Mouse (Mus musculus) adrenal gland, adult 18-20 months (tissue): Measurements from ENCODE around the gene Eif2ak3. TPM values are rescaled to one million over a fixed set of nuclear protein-coding genes. Genes with fewer than 3 reads are reported as not detected.

Experiments used
- DNase-seq, 2 experiments: peaks; one replicate each; pipeline ENCODE4 v3.0.0; 2021 to 2022; ENCODE audit warnings: low spot score in 2 of 2
- total RNA-seq, 2 experiments: library from RNA; stranded (reverse); gene quantifications; 1 replicate in 1 of 2; 2 replicates in 1 of 2; pipeline ENCODE4 v1.2.3; 2021

Eif2ak3 gene
- total RNA-seq, 2 experiments from 2014 or later, result 17.2 to 17.4 TPM

- DNase-seq, result no peak
Measured at GRCm38 (mm10) chr6:70830552-70830951, 13.8 kb upstream of the Eif2ak3 start.

- no peak for DNase-seq
Measured at GRCm38 (mm10) chr6:70831179-70831839, 13.0 kb upstream of the Eif2ak3 start.

- no peak for DNase-seq
Measured at GRCm38 (mm10) chr6:70837297-70837696, 7.0 kb upstream of the Eif2ak3 start.

GRCm38 (mm10) chr6:70838532-70838931 is 5.8 kb upstream of the Eif2ak3 start:
- no peak for DNase-seq

- no peak for DNase-seq
Measured at GRCm38 (mm10) chr6:70840281-70840680, 4.0 kb upstream of the Eif2ak3 start.

- DNase-seq, result peak in 1 of 2 experiments; percentile 12
Measured at GRCm38 (mm10) chr6:70842991-70843390, 1.3 kb upstream of the Eif2ak3 start.

- DNase-seq, result peak in 1 of 2 experiments; percentile 49
Measured at GRCm38 (mm10) chr6:70844896-70845646, 756 bp downstream of the Eif2ak3 start.

GRCm38 (mm10) chr6:70847386-70847785 is 3.1 kb downstream of the Eif2ak3 start:
- DNase-seq, result no peak

GRCm38 (mm10) chr6:70853371-70853770 is 9.1 kb downstream of the Eif2ak3 start:
- DNase-seq, result no peak

- no peak for DNase-seq
Measured at GRCm38 (mm10) chr6:70855529-70856309, 11.4 kb downstream of the Eif2ak3 start.

- DNase-seq, result no peak
Measured at GRCm38 (mm10) chr6:70862726-70863125, 18.4 kb downstream of the Eif2ak3 start.

- DNase-seq, result no peak
Measured at GRCm38 (mm10) chr6:70864285-70864684, 20.0 kb downstream of the Eif2ak3 start.

- DNase-seq, result no peak
Measured at GRCm38 (mm10) chr6:70866761-70867160, 22.4 kb downstream of the Eif2ak3 start.

GRCm38 (mm10) chr6:70867297-70867696 is 23.0 kb downstream of the Eif2ak3 start:
- no peak for DNase-seq

- DNase-seq, result no peak
Measured at GRCm38 (mm10) chr6:70871511-70871980, 27.2 kb downstream of the Eif2ak3 start.

GRCm38 (mm10) chr6:70872128-70872527 is 27.8 kb downstream of the Eif2ak3 start:
- peak in 1 of 2 experiments; percentile 10 for DNase-seq

GRCm38 (mm10) chr6:70872570-70872969 is 28.3 kb downstream of the Eif2ak3 start:
- no peak for DNase-seq

GRCm38 (mm10) chr6:70874035-70874775 is 29.9 kb downstream of the Eif2ak3 start:
- no peak for DNase-seq

GRCm38 (mm10) chr6:70875017-70875416 is 30.7 kb downstream of the Eif2ak3 start:
- no peak for DNase-seq

GRCm38 (mm10) chr6:70880714-70881304 is 36.5 kb downstream of the Eif2ak3 start:
- DNase-seq, result peak; percentile 72 to 83
